Mouse (Mus musculus) layer of hippocampus, adult 18-20 months (tissue): Measurements from ENCODE around the gene Spp1. TPM values are rescaled to one million over a fixed set of nuclear protein-coding genes. Genes with fewer than 3 reads are reported as not detected.
A peak's percentile ranks its signal among the peaks of the same experiment; 100 is the strongest.
"Not testable (repeated sequence)": the region's sequence is repeated elsewhere in the genome, so short reads cannot be mapped to it uniquely, and the experiment has no call there.

Experiments used
- DNase-seq, 2 experiments: peaks; one replicate each; pipeline ENCODE4 v3.0.0; 2022; ENCODE audit warnings: low spot score in 2 of 2
- total RNA-seq, 2 experiments: library from RNA; stranded (reverse); gene quantifications; 2 replicates each; pipeline ENCODE4 v1.2.3; 2021

Spp1 gene
- total RNA-seq, 2 experiments from 2014 or later, result 4.7 to 5.6 TPM

GRCm38 (mm10) chr5:104433968-104434565, 851 bp upstream of the Spp1 start:
- DNase-seq, result no peak

DNA sequence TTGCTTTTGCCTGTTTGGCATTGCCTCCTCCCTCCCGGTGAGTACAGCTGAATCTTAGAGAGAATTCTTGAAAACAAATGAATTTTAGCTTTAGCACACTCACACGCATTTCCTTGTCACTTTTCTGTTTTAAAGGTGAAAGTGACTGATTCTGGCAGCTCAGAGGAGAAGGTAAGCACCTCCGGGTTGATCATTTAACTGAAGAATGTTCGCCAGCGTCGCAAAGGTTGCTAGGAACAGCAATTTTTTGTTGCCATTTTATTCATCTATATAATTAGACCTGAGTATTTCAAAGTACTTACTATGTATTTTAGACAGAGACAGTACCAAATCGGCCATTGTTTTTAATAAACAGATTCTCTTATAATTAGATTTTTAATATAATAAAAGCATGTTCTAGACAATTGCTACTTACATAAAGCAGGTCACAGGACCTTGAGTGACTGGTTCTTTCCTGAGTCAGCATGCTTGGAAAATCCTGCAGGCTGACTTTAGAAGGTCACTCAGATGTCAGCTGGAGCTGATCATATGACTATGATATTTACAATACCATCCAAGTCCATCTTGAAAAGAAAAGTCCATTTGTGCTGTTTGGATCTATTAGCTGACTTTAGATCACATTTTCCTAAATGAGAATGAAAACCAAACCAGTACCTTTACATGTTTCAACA, 1.6 kb downstream of the Spp1 start:
- DNase-seq, result no peak

GRCm38 (mm10) chr5:104442396-104442795, 7.5 kb downstream of the Spp1 start:
- DNase-seq, result no peak

DNA sequence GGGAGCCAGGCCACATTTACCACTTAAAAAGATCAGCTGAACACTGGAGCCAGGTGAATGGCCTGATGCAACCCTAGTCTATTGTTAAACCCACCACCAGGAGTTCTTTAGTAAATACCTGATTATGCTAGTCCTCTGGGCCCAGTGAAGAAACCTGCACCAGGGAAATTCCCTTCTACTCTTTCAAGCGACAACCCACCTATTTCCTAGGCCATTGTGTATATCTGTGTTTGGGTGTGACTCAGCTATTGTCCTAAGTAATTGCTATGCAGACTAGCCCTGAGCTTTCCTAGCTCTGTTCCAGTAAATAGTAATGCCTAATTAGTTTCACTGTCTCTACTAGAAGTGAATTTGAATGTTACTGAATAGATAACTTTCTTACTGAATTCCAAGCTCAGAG, 7.9 kb downstream of the Spp1 start:
- no peak for DNase-seq

DNA sequence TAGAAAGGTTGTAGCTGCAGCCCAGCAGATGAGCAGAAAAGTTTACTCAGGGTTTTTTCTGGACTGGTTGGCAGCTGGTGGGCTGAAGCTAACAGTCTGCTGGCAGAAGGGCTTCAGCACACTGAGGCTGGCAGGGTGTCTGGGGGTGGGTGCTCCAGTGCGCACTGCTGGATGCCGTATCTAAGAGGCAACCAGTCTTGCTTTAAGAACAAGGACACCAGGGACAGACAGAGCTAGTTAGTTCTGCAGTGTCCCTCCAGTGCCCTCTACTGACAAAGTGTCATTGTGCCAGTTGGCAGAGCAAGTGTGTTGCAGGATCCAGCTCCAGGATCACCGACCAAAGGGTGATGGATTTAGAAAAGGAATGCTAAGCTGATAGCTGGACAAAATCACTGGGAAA, 11.2 kb downstream of the Spp1 start:
- peak; percentile 53 to 80 for DNase-seq

- not testable (repeated sequence) for DNase-seq
These were observed 13.4 kb downstream of the Spp1 start for GRCm38 (mm10) chr5:104448346-104448745.

GRCm38 (mm10) chr5:104449491-104449890, 14.6 kb downstream of the Spp1 start:
- no peak for DNase-seq

- no peak for DNase-seq
These were observed 18.2 kb downstream of the Spp1 start for GRCm38 (mm10) chr5:104453075-104453474.

DNA sequence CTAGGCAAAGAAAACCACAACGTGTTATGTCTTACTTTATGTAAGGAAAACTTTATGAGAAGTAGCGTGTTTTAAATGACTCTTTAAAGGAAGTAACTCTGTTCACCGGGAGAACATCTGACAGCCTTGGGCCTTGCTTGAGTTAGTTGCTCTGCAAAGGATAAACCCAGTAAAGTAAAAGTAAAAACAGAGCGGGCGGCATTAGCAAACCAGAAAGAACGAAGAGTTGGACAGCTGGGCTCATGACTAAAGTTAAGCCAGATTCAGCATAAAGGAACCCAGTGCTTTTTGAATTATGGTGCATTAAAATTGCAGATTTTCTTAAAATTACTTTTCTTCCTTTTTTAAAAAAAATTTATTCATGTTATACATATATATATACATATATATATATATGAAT, 19.6 kb downstream of the Spp1 start:
- DNase-seq, result no peak

GRCm38 (mm10) chr5:104458832-104459705, 24.2 kb downstream of the Spp1 start, which contains the start of gene Pkd2:
Pkd2 (plus strand) TSS chr5:104459450.
- peak; percentile 39 to 65 for DNase-seq

DNA sequence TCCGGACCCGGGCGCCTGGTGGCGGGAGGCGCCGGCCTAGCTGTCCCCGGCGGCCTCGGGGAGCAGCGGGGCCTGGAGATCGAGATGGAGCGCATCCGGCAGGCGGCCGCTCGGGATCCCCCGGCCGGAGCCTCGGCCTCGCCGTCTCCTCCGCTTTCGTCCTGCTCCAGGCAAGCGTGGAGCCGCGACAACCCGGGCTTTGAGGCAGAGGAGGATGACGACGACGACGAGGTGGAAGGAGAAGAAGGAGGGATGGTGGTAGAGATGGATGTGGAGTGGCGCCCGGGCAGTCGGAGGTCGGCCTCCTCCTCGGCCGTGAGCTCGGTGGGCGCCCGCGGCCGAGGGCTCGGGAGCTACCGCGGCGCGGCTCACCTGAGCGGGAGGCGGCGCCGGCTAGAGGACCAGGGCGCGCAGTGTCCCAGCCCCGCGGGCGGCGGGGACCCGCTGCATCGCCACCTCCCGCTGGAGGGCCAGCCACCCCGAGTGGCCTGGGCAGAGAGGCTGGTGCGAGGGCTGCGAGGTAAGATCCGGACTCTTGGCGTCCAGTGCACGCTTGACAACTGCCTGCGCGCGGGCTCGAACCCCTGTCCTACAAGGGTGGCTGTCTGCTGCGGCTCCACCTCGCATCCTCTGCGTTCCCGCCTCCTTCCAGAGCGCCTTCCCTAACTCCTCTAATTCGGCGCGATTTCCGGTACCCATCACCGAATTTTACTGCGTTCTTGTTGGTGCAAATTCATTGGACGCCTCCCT, 25.0 kb downstream of the Spp1 start:
- peak; percentile 68 to 82 for DNase-seq

DNA sequence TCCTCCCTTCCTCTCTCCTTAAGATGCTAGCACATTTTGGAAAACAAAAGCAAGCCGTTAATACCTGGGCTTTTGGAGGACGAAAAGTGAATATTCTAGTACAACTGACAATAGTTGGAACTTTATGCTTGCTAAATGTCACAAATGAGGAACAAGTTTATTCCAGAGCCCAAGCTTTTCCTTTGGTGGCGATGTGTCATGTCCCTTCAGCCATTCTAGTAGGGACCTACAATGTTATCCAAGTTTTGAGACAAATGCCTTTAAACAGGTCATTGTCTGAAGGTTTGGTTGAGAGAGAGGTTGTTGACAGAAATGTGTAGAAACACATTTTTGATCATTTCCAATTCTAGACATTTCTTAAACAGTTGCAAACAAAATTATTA, 25.5 kb downstream of the Spp1 start:
- no peak for DNase-seq

GRCm38 (mm10) chr5:104460856-104461255, 25.9 kb downstream of the Spp1 start:
- no peak for DNase-seq

DNA sequence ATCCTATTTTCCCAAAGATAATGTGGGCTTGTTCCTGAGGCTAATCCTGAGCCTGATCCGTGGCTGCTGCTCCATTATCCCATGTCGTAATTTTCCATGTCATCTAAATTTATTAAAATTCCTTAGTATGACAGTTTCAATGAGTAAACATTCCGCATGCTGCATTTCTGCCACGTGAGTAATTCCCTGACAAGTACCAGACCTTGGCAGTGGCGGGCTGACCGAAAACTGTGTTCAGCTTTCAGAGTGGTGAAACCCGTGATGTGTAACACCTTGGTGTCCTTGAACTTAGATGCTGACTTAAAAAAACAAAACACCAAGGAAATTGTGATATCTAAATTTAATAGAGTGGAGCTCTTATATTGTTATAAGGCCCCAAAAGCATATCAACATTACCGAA, 30.4 kb downstream of the Spp1 start:
- DNase-seq, result no peak

DNA sequence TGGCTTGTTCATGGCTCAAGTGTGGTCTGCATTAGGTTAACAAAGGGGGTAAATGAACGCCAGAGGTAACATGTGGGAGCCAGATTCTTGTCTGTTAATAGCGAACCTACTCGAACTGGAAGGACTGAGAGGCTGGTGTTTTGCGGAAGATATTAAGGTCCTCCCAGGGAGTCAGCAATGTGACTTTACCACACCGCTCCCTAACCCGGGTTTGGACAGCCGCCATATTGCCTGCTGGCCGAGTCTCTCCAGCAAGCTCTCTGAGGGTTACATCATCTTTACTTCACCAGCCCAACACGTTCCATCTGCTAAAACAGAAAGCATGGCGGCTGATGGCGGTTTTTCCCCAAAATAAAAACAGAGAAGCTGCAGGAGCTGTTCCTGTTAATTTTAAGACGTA, 30.8 kb downstream of the Spp1 start:
- peak in 1 of 2 experiments; percentile 30 for DNase-seq

GRCm38 (mm10) chr5:104466816-104467215, 31.9 kb downstream of the Spp1 start:
- DNase-seq, result no peak

DNA sequence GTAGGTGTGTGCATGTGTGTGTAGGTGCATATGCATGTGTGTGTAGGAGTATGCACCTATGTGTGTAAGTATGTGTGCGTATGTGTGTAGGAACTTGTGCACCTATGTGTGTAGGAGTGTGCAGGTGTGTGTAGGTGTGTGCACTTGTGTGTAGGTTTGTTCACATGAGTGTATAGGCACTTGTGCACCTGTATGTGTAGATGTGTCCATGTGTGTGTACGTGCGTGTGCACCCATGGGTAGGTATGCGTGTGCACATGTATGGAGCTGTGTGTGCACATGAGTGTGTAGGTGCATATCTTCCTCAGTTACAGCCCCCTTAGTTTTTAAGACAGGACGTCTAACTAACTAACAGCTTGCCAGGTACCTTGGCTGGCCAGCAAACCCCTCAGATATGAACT, 33.7 kb downstream of the Spp1 start:
- no peak for DNase-seq

DNA sequence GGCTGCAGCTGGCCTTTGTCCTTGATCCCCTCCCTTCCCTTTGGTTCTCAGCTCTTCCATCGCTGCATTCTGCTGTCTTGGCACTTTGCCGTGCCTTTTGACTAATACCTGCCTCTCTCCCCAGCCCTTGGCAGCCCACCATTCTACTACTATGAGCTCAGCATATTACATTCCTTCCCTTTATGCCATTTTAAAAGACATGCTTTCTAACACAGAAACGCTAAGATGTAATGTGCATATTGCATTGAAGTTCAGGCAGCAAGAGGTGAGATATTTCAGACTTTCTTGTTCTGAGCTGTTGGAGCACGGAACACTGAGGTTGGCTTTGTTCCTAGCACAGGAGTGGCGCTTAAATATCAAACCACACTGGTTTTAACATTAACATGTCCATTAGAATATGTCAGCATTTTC, 36.1 kb downstream of the Spp1 start:
- no peak for DNase-seq

DNA sequence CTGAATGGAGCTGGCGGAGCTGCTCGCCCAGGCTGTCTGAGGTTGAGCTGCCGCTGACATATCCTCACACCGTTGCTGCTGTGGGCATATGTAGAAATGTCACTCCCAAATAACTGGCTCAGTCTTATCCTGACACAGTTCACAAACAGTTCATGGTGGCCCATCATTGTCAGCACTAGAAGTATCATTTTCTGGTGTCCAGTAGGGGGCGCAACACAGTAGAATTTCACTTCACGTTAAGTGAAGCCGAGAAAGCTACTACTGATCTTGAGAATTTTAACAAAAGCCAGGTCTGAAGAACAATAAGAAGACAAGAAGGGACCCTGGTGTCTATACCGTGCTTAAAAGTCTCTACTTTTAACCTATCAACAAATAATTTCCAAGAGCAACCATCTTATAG, 37.5 kb downstream of the Spp1 start:
- no peak for DNase-seq

DNA sequence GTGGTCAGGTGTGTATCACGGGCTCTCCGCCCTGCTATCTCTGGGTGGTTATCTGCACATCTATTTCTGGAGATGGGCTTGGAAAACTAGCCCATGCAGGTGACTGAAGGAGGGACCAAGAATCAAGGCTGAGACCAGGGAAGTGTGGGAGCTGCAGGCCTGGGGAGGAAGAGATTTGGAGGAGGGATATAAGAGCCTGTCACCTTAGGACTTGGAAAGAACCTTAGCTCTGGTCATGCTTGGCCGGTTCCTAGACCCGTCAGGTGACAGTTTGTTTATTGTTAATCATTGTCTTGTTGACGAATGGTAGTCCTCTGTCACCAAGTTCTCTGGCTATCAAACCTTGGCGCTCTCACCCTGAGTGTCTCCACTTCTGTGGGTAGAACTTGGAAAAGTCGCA, 45.4 kb downstream of the Spp1 start:
- no peak for DNase-seq

DNA sequence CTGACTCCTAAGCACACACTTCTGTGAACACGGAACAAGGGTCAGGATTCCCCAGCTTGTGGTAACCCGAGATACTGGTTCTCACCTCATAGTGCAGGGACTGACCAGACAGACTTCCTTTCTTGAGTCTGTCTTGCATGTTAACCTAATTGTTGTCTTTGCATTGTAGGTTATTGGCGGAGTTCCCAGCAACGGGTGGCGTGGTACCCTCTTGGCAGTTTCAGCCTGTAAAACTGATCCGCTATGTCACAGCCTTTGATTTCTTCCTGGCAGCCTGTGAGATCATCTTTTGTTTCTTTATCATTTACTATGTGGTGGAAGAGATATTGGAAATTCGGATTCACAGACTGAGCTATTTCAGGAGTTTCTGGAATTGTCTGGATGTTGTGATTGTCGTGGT, 47.9 kb downstream of the Spp1 start:
- DNase-seq, result no peak
